Mouse (Mus musculus): Measurements from ENCODE around the gene Slc9b1.

- TF ChIP-seq CTCF (IDR thresholded peaks at IDR 0.05; ENCODE audit: low read depth, low read length) (no peak), POLR2A (IDR thresholded peaks at IDR 0.05; ENCODE audit: insufficient read depth, low read length) (no peak), EP300 (IDR thresholded peaks at IDR 0.05; ENCODE audit: insufficient read depth, low read depth, low read length) (no peak)
Measured at GRCm38 (mm10) chr3:135440621-135441020, 92.8 kb downstream of the Slc9b1 start.
